ENCODE assay signal across 9 mouse cellular contexts in genomic region chr9:55543703-55544401, GRCm38 (mm10). TPM values are rescaled to one million over a fixed set of nuclear protein-coding genes. Genes with fewer than 3 reads are reported as not detected.
DNase-seq lines count a peak whose midpoint lies in the region; ATAC-seq and TF ChIP-seq lines count a peak whose summit lies in the region.
"Had no signal": no experiment of that assay in that cellular context is flagged by ENCODE, and none has a peak within 500 bp of the region (broad histone marks: within the 10 kb centered on the region; RNA-seq: fewer than 3 reads in every experiment).

No protein-coding gene starts in this region.

- TF ChIP-seq EP300 in heart, postnatal 0 days (IDR thresholded peaks at IDR 0.05; ENCODE audit: low read depth) = no peak

- TF ChIP-seq CTCF in E14TG2a.4 (conservative IDR thresholded peaks at IDR 0.05; ENCODE audit: low read length) = no peak
- no peak for TF ChIP-seq CTCF in heart, postnatal 0 days (IDR thresholded peaks at IDR 0.05; ENCODE audit: low read depth)

- H3K27me3 ChIP-seq in E14TG2a.4 (ENCODE audit: insufficient read depth, low read length) = peaks cover 96% of the 10 kb centered on the region
- peaks cover 100% of the 10 kb centered on the region for H3K27me3 ChIP-seq in embryonic facial prominence, embryonic 10.5 days (replicated peaks; ENCODE audit: low read depth, poor library complexity, severe bottlenecking)
- H3K27me3 ChIP-seq in heart, postnatal 0 days (ENCODE audit: control insufficient read depth, insufficient read depth, low read length) = peaks cover 98% of the 10 kb centered on the region
- peaks cover 99% of the 10 kb centered on the region for H3K27me3 ChIP-seq in midbrain, embryonic 13.5 days

- WGBS in embryonic facial prominence, embryonic 10.5 days = under 1% methylated on average over 46 of the region's 46 CpGs
- 2% methylated on average over 46 of the region's 46 CpGs for WGBS in heart, postnatal 0 days
- WGBS in midbrain, embryonic 13.5 days = under 1% methylated on average over 46 of the region's 46 CpGs

- peak overlapping the region; percentile 32; the same call in 1 of the 2 replicates for H3K4me3 ChIP-seq in E14TG2a.4 (replicated peaks; ENCODE audit: low read length)
- peak overlapping the region; percentile 57 for H3K4me3 ChIP-seq in embryonic facial prominence, embryonic 10.5 days
- peak overlapping the region; percentile 10 for H3K4me3 ChIP-seq in heart, postnatal 0 days (ENCODE audit: low read depth, low read length)
- peak overlapping the region; percentile 21 for H3K4me3 ChIP-seq in midbrain, embryonic 13.5 days (replicated peaks)

- peak overlapping the region; percentile 75 for H3K27ac ChIP-seq in embryonic facial prominence, embryonic 10.5 days (replicated peaks)
- H3K27ac ChIP-seq in heart, postnatal 0 days (ENCODE audit: low read depth) = no peak overlapping the region
- H3K27ac ChIP-seq in midbrain, embryonic 13.5 days = no peak overlapping the region

- no peaks in the 10 kb centered on the region for H3K36me3 ChIP-seq in E14TG2a.4 (ENCODE audit: insufficient read depth, low read length)
- no peaks in the 10 kb centered on the region for H3K36me3 ChIP-seq in embryonic facial prominence, embryonic 10.5 days (replicated peaks)
- H3K36me3 ChIP-seq in heart, postnatal 0 days (replicated peaks; ENCODE audit: control insufficient read depth, insufficient read depth, low read length) = no peaks in the 10 kb centered on the region
- no peaks in the 10 kb centered on the region for H3K36me3 ChIP-seq in midbrain, embryonic 13.5 days

- H3K4me2 ChIP-seq in heart, postnatal 0 days (ENCODE audit: low read depth, low read length) = peak overlapping the region; percentile 20
- peak overlapping the region; percentile 39 for H3K4me2 ChIP-seq in midbrain, embryonic 13.5 days (replicated peaks)

- H3K4me1 ChIP-seq in E14TG2a.4 (replicated peaks; ENCODE audit: low read depth, low read length) = peaks cover 69% of the 10 kb centered on the region
- peaks cover 76% of the 10 kb centered on the region for H3K4me1 ChIP-seq in embryonic facial prominence, embryonic 10.5 days
- H3K4me1 ChIP-seq in heart, postnatal 0 days (ENCODE audit: control insufficient read depth, insufficient read depth) = peaks cover 15% of the 10 kb centered on the region; the same call in 1 of the 2 replicates
- H3K4me1 ChIP-seq in midbrain, embryonic 13.5 days (replicated peaks) = peaks cover 49% of the 10 kb centered on the region

- DNase-seq in heart, adult 11 months = peak; percentile 94
- no peak for DNase-seq in heart, postnatal 25 days (ENCODE audit: low spot score)
- peak; percentile 81 for DNase-seq in embryonic facial prominence, embryonic 10.5 days (ENCODE audit: low spot score)
- no peak for DNase-seq in heart, postnatal 0 days (ENCODE audit: low spot score)
- peak; percentile 29 to 49 for DNase-seq in kidney, postnatal 25 days
- DNase-seq in thymus, postnatal 4 days = peak; percentile 60

- H3K9me3 ChIP-seq in E14TG2a.4 (ENCODE audit: low read length) = no peaks in the 10 kb centered on the region
- H3K9me3 ChIP-seq in embryonic facial prominence, embryonic 10.5 days = no peaks in the 10 kb centered on the region
- no peaks in the 10 kb centered on the region for H3K9me3 ChIP-seq in heart, postnatal 0 days (replicated peaks; ENCODE audit: control insufficient read depth, low read length)
- no peaks in the 10 kb centered on the region for H3K9me3 ChIP-seq in midbrain, embryonic 13.5 days

- intact Hi-C loops in heart, postnatal 25 days (cut with DNase I) = loop anchor here (5.0 kb wide), 1 partner anchor 393 kb away; the partner anchor contains the start of gene Scaper

- H3K9ac ChIP-seq in heart, postnatal 0 days (replicated peaks; ENCODE audit: low read depth, low read length) = no peak overlapping the region
- H3K9ac ChIP-seq in midbrain, embryonic 13.5 days (replicated peaks) = no peak overlapping the region

- no peak; the same call in 1 of the 2 replicates for ATAC-seq in heart, postnatal 0 days (ENCODE audit: insufficient read depth, low read depth)
- ATAC-seq in midbrain, embryonic 13.5 days = no peak

RNA-seq across cellular contexts. Expression of gene Isl2, which starts 5.4 kb away (rescaled TPM):
- under 1 TPM in 1 of 2 experiments, not detected in 1; 0.26 TPM for total RNA-seq in heart, postnatal 25 days (2021)
- polyA plus RNA-seq in embryonic facial prominence, embryonic 10.5 days (2016; fragmentation: Nextera tagmentation; extraction: Ambion mirVana) = 18.7 and 20.4 TPM in 2 replicates
- not detected in 2 replicates for total RNA-seq in heart, postnatal 0 days (2014; rRNA removed; ENCODE audit: low replicate concordance)
- not detected in 2 replicates for polyA plus RNA-seq in heart, postnatal 0 days (2015; fragmentation: Nextera tagmentation; extraction: Ambion mirVana)
- 2.5 and 3.3 TPM in 2 replicates for polyA plus RNA-seq in midbrain, embryonic 13.5 days (2015; fragmentation: Nextera tagmentation; extraction: Ambion mirVana)
- total RNA-seq: neutrophil, adult 5-6 weeks had no signal

RNA-seq across cellular contexts. Expression of gene Etfa, which starts 31.8 kb away (rescaled TPM):
- total RNA-seq in heart, postnatal 25 days (2021) = 100 to 1,000 TPM; 846 to 861 TPM
- polyA plus RNA-seq in embryonic facial prominence, embryonic 10.5 days (2016; fragmentation: Nextera tagmentation; extraction: Ambion mirVana) = 156 and 159 TPM in 2 replicates
- 85.6 and 94.5 TPM in 2 replicates for total RNA-seq in heart, postnatal 0 days (2014; rRNA removed; ENCODE audit: low replicate concordance)
- 929 and 949 TPM in 2 replicates for polyA plus RNA-seq in heart, postnatal 0 days (2015; fragmentation: Nextera tagmentation; extraction: Ambion mirVana)
- polyA plus RNA-seq in midbrain, embryonic 13.5 days (2015; fragmentation: Nextera tagmentation; extraction: Ambion mirVana) = 89.2 and 94.6 TPM in 2 replicates

Comparison
In these comparisons a context has a peak if more than half of its experiments do, and no peak if none do; other contexts are left out.
1. DNase-seq: peak in heart, adult 11 months (single experiment), embryonic facial prominence, embryonic 10.5 days (single experiment), kidney, postnatal 25 days (2 of 2) and thymus, postnatal 4 days (single experiment); none in heart, postnatal 25 days (single experiment) and heart, postnatal 0 days (single experiment).
2. Peak in every context shown above with its lines, with median percentiles within 50 percentile points of each other: H3K4me3 ChIP-seq.